Mouse (Mus musculus) layer of hippocampus, adult 2 months (tissue): ENCODE data around the gene Ltc4s. TPM values are rescaled to one million over a fixed set of nuclear protein-coding genes. Genes with fewer than 3 reads are reported as not detected.

Source experiments
- DNase-seq, 2 experiments: peaks; one replicate each; pipeline ENCODE4 v3.0.0; 2022; ENCODE audit warnings: low spot score in 2 of 2
- H3K27ac ChIP-seq: fragments of 200-600 bp; 2 replicates; pipeline ENCODE4 v1.8.1; 2022
- H3K4me3 ChIP-seq: fragments of 200-600 bp; 2 replicates; pipeline ENCODE4 v1.8.1; 2022; ENCODE audit warnings: mild to moderate bottlenecking
- CTCF ChIP-seq: fragments of 200-600 bp; conservative IDR thresholded peaks from 2 replicates; pipeline ENCODE4 v1.8.1; 2022; ENCODE audit warnings: antibody characterized with exemption, mild to moderate bottlenecking, moderate library complexity
- total RNA-seq, 2 experiments: library from RNA; stranded (reverse); gene quantifications; 2 replicates each; pipeline ENCODE4 v1.2.3; 2021

Ltc4s gene
- total RNA-seq, 2 experiments from 2014 or later, result 6.8 to 9.3 TPM

GRCm38 (mm10) chr11:50238821-50239791, 690 bp upstream of the Ltc4s start:
- no peak overlapping the region for H3K4me3 ChIP-seq
- TF ChIP-seq CTCF, result no peak

GRCm38 (mm10) chr11:50236937-50237835, 1.2 kb downstream of the Ltc4s start:
- TF ChIP-seq CTCF, result no peak
- peak overlapping the region; percentile 69 for H3K27ac ChIP-seq
- peak overlapping the region; percentile 86 for H3K4me3 ChIP-seq
- no peak for DNase-seq

More at GRCm38 (mm10) chr11:50238821-50239791, 690 bp upstream of the Ltc4s start:
- peak overlapping the region; percentile 69; the same call in 1 of the 2 replicates for H3K27ac ChIP-seq
- DNase-seq, result no peak

- peak; percentile 80 to 81 for DNase-seq
- peak overlapping the region; percentile 69 for H3K27ac ChIP-seq
- peak overlapping the region; percentile 86 for H3K4me3 ChIP-seq
- peak; percentile 77 for TF ChIP-seq CTCF
Observed at GRCm38 (mm10) chr11:50236540-50236936, 1.9 kb downstream of the Ltc4s start.

- Histone ChIP-seq H3K27ac (no peak overlapping the region), H3K4me3 (no peak overlapping the region)
- no peak for DNase-seq
- TF ChIP-seq CTCF, result no peak
Observed at GRCm38 (mm10) chr11:50234606-50235005, 3.8 kb downstream of the Ltc4s start.

- H3K4me3 ChIP-seq, result no peak overlapping the region
- TF ChIP-seq CTCF, result peak; percentile 50
- no peak overlapping the region for H3K27ac ChIP-seq
- DNase-seq, result no peak
Observed at GRCm38 (mm10) chr11:50233993-50234392, 4.4 kb downstream of the Ltc4s start.

- TF ChIP-seq CTCF, result no peak
- Histone ChIP-seq H3K4me3 (no peak overlapping the region), H3K27ac (no peak overlapping the region)
- no peak for DNase-seq
Observed at GRCm38 (mm10) chr11:50233022-50233421, 5.4 kb downstream of the Ltc4s start.

GRCm38 (mm10) chr11:50231411-50231810, 7.0 kb downstream of the Ltc4s start:
- Histone ChIP-seq H3K27ac (no peak overlapping the region), H3K4me3 (no peak overlapping the region)
- peak; percentile 61 to 73 for DNase-seq
- peak; percentile 81 for TF ChIP-seq CTCF

GRCm38 (mm10) chr11:50230481-50231304, 7.7 kb downstream of the Ltc4s start:
- no peak overlapping the region for H3K4me3 ChIP-seq
- TF ChIP-seq CTCF, result no peak
- no peak for DNase-seq
- H3K27ac ChIP-seq, result no peak overlapping the region

- no peak for DNase-seq
- Histone ChIP-seq H3K4me3 (no peak overlapping the region), H3K27ac (no peak overlapping the region)
- TF ChIP-seq CTCF, result no peak
Observed at GRCm38 (mm10) chr11:50229252-50229910, 9.0 kb downstream of the Ltc4s start.

GRCm38 (mm10) chr11:50228772-50229171, 9.6 kb downstream of the Ltc4s start:
- no peak for TF ChIP-seq CTCF
- H3K27ac ChIP-seq, result 0 out of 2 replicates have a peak overlapping the region, but pooled peaks have one; percentile 14
- no peak overlapping the region for H3K4me3 ChIP-seq
- DNase-seq, result no peak

GRCm38 (mm10) chr11:50227736-50228135, 10.7 kb downstream of the Ltc4s start:
- Histone ChIP-seq H3K4me3 (no peak overlapping the region), H3K27ac (no peak overlapping the region)
- DNase-seq, result no peak
- no peak for TF ChIP-seq CTCF
